Mouse (Mus musculus): ENCODE measurements around the gene Tnpo3. TPM values are rescaled to one million over a fixed set of nuclear protein-coding genes. Genes with fewer than 3 reads are reported as not detected.

Tnpo3 gene
- total and polyA plus RNA-seq, 3 experiments, result 32.7 to 44.1 (median 43.0) TPM

- no peak overlapping the region for H3K27ac ChIP-seq
- H3K27me3 ChIP-seq (ENCODE audit: control insufficient read depth, insufficient read depth, low read length), result peaks cover 1% of the 10 kb centered on the region; the same call in 1 of the 2 replicates
- no peak overlapping the region for H3K4me3 ChIP-seq
- no peaks in the 10 kb centered on the region for H3K36me3 ChIP-seq (ENCODE audit: control insufficient read depth, insufficient read depth, low read length)
- WGBS, result 39% methylated on average over 25 of the region's 25 CpGs
- intact Hi-C loops (cut with DNase I), result no loop called here
- no peak for DNase-seq
- H3K79me2 ChIP-seq (replicated peaks; ENCODE audit: control insufficient read depth, insufficient read depth, low read length), result no peaks in the 10 kb centered on the region
- H3K4me1 ChIP-seq (ENCODE audit: control insufficient read depth, insufficient read depth, low read length), result no peaks in the 10 kb centered on the region
- no peak overlapping the region for H3K9ac ChIP-seq (ENCODE audit: low read depth, low read length)
- TF ChIP-seq EP300 (IDR thresholded peaks at IDR 0.05; ENCODE audit: insufficient read depth, low read depth, low read length) (no peak), POLR2A (IDR thresholded peaks at IDR 0.05; ENCODE audit: insufficient read depth, low read depth, low read length) (no peak), CTCF (IDR thresholded peaks at IDR 0.05) (no peak)
These were observed 113.4 kb downstream of the Tnpo3 start for GRCm38 (mm10) chr6:29496270-29496669.

GRCm38 (mm10) chr6:29494101-29494500 lies 115.6 kb downstream of the Tnpo3 start:
- Histone ChIP-seq H3K27ac (no peak overlapping the region), H3K4me3 (no peak overlapping the region), H3K4me1 (ENCODE audit: control insufficient read depth, insufficient read depth, low read length) (no peaks in the 10 kb centered on the region), H3K9ac (ENCODE audit: low read depth, low read length) (no peak overlapping the region), H3K36me3 (ENCODE audit: control insufficient read depth, insufficient read depth, low read length) (no peaks in the 10 kb centered on the region), H3K27me3 (ENCODE audit: control insufficient read depth, insufficient read depth, low read length) (peaks cover 1% of the 10 kb centered on the region; the same call in 1 of the 2 replicates), H3K79me2 (replicated peaks; ENCODE audit: control insufficient read depth, insufficient read depth, low read length) (no peaks in the 10 kb centered on the region)
- 61% methylated on average over 4 of the region's 4 CpGs for WGBS
- DNase-seq, result no peak
- no peak for TF ChIP-seq EP300 (IDR thresholded peaks at IDR 0.05; ENCODE audit: insufficient read depth, low read depth, low read length)
- TF ChIP-seq POLR2A (IDR thresholded peaks at IDR 0.05; ENCODE audit: insufficient read depth, low read depth, low read length), result no peak
- TF ChIP-seq CTCF (IDR thresholded peaks at IDR 0.05), result no peak
- intact Hi-C loops (cut with DNase I), result no loop called here

Other genes with a start within 250 kb of the Tnpo3 start
- gene Opn1sw, start 221.4 kb downstream of the Tnpo3 start, total RNA-seq (2021), result not detected
- gene Opn1sw, start 221.4 kb downstream of the Tnpo3 start, polyA plus RNA-seq (2012; rRNA removed), result 0.67 TPM in 1 of 2 replicates, not detected in the other
- 1 to 10 TPM; 1.7 to 2.4 TPM for gene Ccdc136, start 213.6 kb downstream of the Tnpo3 start, total RNA-seq (2021)
- 2.1 and 3.0 TPM in 2 replicates for gene Ccdc136, start 213.6 kb downstream of the Tnpo3 start, polyA plus RNA-seq (2012; rRNA removed)
- gene Flnc, start 176.6 kb downstream of the Tnpo3 start, total RNA-seq (2021), result 100 to 1,000 TPM; 192 to 222 TPM
- gene Flnc, start 176.6 kb downstream of the Tnpo3 start, polyA plus RNA-seq (2012; rRNA removed), result 56.0 and 69.0 TPM in 2 replicates
- 100 to 1,000 TPM; 109 to 125 TPM for gene Atp6v1f, start 142.2 kb downstream of the Tnpo3 start, total RNA-seq (2021)
- 186 and 208 TPM in 2 replicates for gene Atp6v1f, start 142.2 kb downstream of the Tnpo3 start, polyA plus RNA-seq (2012; rRNA removed)
- not detected for gene Atp6v1fnb, start 138.4 kb downstream of the Tnpo3 start, total RNA-seq (2021)
- not detected in 2 replicates for gene Atp6v1fnb, start 138.4 kb downstream of the Tnpo3 start, polyA plus RNA-seq (2012; rRNA removed)
- gene Kcp, start 101.9 kb downstream of the Tnpo3 start, total RNA-seq (2021), result 1 to 10 TPM; 2.3 to 3.0 TPM
- 8.5 and 9.8 TPM in 2 replicates for gene Kcp, start 101.9 kb downstream of the Tnpo3 start, polyA plus RNA-seq (2012; rRNA removed)
- 1 to 10 TPM; 2.7 to 3.6 TPM for gene Irf5, start 83.3 kb downstream of the Tnpo3 start, total RNA-seq (2021)
- gene Irf5, start 83.3 kb downstream of the Tnpo3 start, polyA plus RNA-seq (2012; rRNA removed), result 4.9 and 7.5 TPM in 2 replicates
- 1 to 10 TPM; 2.2 to 2.5 TPM for gene Tspan33, start 84.3 kb upstream of the Tnpo3 start, total RNA-seq (2021)
- gene Tspan33, start 84.3 kb upstream of the Tnpo3 start, polyA plus RNA-seq (2012; rRNA removed), result 1.8 and 2.7 TPM in 2 replicates
- 1 to 10 TPM; 8.3 to 8.5 TPM for gene Smo, start 125.6 kb upstream of the Tnpo3 start, total RNA-seq (2021)
- 12.7 and 16.4 TPM in 2 replicates for gene Smo, start 125.6 kb upstream of the Tnpo3 start, polyA plus RNA-seq (2012; rRNA removed)
- 10 to 100 TPM; 14.7 to 15.6 TPM for gene Ahcyl2, start 158.1 kb upstream of the Tnpo3 start, total RNA-seq (2021)
- gene Ahcyl2, start 158.1 kb upstream of the Tnpo3 start, polyA plus RNA-seq (2012; rRNA removed), result 10.5 and 16.2 TPM in 2 replicates